Mouse (Mus musculus): ENCODE data around the gene Lmo2.

Lmo2 gene

DNA sequence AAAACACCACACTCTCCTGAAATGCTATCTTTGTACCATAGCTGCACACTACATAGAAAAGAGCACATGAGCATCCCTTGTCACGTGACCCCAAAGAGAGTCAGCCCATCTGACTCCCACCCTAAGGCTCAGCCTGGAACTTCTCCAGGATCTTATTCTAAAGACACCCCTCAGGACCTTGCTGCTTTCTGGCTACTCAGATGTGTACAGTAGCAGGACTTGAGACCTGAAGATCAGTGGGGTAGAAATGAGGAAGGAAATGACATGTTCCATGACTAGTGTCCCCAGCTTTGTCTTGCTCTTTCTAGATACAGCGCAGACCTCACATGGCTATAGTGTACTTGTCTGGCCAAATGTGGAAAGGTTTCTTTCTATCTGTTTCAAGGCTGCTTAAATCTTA, 12.9 kb upstream of the Lmo2 start:
- no peak for DNase-seq (ENCODE audit: low spot score)

DNA sequence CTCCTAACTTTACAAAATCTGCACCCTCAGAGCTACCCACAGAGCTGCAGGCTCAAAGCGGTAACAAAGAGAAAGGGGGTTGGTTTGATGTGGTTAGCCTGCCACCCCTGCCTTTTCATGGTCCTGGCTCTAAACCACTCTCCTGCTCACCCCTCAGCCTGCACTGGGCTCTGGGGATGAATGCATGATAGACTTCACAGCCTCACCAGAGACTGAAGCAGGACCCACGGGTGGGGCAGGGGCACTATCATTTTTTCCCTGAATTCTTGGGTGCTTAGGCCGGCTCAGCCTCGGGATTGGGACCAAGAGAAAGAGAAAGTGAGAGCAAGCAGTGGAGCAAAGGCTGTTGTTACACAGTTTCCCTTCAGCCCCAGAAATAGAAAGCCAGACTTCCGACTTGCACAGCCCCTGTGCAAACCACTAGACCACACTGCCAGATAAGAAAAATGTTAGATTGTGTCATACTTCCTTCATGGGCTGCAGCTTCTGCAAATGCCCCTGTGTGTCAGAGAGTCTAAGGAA, 12.2 kb upstream of the Lmo2 start:
- DNase-seq (ENCODE audit: low spot score): no peak

DNA sequence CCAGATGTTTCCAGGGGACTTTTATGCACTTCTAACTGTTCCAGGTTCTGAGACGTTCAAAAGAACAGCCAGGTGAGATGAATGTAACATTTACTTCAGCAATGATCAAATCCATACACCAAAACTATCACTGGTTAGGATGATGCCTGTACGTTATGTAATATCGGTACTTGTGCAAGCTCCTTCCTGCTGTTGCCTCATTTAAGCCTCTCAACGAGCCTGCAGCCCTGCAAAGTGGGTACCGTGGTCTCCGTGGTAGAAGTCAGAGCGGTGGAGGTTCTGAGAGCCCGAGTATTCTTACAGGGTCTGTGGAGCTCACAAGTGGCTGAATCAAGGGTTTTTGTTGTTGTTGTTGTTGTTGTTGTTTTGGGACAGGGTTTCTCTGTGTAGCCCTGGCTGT, 10.9 kb upstream of the Lmo2 start:
- DNase-seq (ENCODE audit: low spot score): no peak

DNA sequence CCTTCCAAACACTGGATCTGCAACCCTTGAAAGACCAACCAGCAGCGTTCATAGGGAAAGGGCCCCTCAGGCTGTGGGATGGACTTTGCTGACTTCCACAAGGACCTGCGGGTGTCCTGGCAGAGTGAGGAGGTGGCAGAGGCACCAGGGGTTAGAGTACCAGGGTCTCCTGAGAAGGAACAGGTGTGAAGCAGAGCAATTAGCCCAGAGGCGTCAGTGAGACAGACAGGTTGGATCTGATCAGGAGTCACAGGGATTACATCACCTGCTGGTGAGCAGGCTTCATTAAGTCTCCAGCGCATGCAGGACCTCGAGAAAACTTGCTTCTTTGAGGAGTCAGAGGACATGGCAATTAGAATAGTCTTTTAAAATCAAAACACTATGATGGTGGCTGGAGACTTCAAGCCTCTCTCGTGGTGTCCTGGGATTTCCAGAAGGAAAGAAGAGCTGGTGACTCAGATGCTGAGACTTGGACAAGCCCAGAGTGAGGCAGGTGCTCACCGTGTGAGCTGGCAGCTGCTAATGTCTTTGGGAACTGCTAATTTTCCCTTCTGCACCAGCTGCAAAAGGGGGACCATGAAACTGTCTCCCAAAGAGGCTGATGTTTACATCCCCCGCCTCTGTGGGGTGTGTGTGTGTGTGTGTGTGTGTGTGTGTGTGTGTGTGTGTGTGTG, 9.7 kb upstream of the Lmo2 start:
- DNase-seq (ENCODE audit: low spot score): no peak

DNA sequence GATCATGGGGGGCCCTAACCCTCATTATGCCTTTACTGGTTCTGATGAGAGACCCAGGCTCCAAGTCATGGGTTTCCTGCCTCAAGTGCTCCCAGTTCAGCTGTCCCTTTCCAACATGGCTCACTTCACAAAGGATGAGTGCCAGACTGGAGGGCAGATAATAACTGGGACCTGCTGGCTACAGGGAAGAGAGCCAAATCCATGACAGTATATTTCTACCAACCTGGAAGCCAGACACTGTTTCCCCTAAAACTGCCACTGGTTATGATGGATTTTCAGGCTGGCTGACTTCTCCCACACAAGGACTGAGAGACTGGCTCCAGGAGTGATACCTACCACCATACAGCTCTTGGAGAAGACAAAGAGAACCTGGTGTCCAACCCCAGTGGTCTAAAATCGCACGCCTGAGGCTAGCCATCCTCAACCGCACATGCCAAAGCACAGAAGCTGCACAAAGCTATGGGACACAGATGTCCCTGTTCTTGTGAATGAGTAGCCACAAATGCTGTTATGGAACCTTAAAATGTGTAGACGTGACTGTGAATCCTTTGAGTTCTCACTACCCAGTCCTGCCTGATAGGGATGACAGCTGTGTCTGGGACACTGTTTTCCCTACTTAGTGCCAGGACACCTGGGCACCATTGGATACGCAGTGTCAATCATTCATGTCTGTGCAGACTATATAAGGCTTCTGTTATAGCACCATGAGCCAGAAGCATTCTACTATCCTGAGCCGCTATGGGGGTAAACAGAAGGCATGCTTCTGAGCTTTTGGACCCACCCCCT, 4.5 kb upstream of the Lmo2 start:
- DNase-seq (ENCODE audit: low spot score): no peak

DNA sequence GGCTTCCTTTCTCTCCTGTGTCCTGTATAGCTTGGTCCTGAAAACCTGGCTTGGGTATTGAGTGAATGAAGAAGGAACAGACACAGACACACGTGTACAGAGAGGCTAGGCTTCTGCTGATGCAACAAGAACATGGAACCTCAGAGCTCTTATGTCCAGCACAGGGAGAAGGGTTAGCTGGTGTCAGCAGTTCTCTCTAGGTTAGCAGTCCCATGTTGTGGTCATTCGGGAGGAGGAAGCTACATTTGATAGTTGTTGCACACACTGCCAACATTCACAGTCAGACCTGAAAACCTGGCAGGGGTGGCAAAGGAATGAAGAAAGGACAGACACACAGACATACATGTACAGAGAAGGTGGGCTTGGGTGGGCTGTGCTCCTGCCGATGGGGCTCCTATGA, 2.1 kb upstream of the Lmo2 start:
- no peak for DNase-seq (ENCODE audit: low spot score)

DNA sequence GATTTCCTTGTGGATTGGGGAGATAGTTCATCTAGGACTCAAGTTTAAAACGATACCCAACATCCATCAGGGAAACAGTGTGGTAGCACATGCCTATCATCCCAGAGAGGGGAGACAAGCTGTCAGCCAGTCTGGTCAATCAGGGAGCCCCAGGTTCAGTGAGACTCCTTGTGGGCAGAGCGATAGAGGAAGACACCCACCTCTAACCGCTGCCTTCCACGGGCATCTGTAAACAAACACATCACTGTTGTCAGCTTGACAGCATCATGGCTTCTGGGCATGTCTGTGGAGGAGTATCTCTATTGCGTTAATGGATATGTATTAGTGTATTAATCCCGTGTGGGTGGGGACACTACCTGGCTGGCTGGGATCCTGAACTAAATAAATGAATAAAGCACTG, 919 bp upstream of the Lmo2 start:
- DNase-seq (ENCODE audit: low spot score): no peak

DNA sequence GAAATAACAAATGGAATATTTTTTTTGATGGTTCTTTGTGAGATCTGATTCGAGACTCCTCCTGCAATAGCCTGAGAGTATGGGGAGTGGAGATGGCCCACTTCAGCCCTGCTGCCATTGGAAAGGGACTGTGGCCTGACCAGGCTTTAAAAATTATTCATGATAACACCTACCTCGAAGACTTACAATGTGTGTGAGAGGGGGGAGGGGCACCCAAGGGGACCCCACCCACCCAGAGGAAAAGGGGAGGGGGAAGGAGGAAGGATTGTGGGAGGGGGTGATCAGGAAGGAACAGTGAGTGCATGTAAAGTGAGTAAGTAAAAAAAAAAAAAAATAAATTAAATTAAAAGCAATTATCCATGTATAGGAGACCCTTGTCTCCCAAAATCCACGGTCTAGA, 848 bp downstream of the Lmo2 start:
- DNase-seq (ENCODE audit: low spot score): no peak

DNA sequence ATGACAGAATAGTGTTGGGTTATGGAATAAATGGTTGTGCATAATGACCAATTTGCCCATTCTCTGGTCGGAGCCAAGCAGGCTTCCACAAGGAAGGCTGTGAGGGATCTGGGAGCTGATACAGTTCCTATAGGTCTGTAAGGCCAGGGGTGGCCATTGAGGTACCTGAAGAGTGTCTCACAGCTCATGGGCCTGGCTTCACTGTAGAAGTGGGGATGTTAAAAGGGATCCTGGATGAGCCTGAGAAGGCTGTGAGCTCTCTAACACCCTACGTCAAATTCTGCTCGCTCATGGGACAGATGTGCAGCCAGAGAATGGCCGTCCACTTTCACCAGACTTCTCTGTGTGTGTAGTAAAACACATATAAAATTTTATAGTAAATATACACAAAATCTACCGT, 1.3 kb downstream of the Lmo2 start:
- no peak for DNase-seq (ENCODE audit: low spot score)

DNA sequence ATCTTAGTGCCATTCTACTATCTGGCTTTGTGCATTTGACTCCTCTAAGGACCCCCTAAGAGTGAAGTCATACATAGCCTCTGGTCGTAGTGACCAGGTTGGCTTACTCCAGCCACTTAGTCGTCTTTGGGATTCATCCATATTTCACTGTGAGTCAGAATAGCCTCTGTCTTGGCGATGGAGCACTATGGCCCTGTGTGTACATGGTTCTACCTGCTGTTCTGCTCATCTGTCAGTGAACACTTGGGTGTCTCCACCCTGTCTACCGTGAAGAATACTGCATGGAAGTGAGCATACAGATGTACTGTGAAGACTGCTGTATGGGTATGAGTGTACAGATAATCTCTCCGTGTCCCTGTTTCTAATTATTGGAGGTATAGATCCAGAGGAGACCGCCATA, 1.8 kb downstream of the Lmo2 start:
- DNase-seq (ENCODE audit: low spot score): no peak

DNA sequence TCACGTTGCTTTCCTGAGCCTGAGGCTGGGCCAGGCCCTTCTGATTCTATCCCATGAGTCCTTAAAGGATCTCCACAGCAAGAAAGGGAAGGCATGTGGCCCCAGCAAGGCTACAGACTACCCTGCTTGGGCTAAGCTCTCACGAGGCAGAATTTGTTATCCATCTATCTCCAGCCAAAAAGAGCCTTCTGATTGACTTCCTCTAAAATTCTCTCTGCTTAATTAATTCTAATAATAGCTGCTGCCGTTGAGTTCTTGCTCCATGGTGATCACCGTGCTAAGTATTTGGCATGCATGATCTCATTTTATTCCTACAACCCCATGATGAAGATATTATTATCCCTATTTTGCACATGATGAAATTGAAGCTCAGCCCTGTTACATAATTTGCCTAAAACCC, 4.6 kb downstream of the Lmo2 start:
- no peak for DNase-seq (ENCODE audit: low spot score)

DNA sequence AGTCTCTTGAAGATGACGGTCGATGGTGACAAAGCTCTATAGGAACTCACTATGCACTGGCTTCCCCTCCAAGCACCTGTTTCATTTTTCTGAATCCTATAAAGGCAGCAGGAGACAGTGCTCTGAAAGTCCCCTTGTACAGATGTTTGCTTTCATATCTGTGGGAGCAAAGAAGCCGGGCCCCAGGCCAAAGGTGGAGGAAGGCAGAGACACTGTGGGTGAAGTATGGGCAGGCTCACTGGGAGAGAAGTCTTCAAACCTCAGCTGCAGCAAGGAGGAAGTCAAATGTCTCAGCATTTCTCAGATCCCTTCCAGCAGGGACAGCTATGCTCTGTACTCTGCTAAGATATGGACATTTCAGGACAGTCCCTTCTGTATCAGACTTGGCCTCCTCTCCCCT, 7.6 kb downstream of the Lmo2 start:
- DNase-seq (ENCODE audit: low spot score): no peak

DNA sequence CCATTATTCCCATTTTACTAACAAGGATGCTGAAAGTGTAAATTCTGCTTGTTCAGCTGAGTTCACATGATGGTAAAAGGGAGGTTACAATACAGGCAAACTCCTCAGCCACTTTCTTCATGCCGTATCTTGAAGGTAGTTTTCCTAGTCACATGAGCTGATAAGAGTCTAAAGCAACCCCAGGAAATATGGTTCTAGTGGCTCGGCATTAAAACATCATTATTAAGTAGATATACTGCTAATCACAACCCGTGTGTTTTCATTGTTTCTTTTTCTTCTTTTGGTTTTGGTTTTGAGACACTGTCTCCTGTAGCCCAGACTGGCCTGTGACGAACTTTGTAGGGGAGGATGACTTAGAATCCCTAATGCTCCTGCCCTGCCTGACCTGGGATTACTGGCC, 10.4 kb downstream of the Lmo2 start:
- no peak for DNase-seq (ENCODE audit: low spot score)

DNA sequence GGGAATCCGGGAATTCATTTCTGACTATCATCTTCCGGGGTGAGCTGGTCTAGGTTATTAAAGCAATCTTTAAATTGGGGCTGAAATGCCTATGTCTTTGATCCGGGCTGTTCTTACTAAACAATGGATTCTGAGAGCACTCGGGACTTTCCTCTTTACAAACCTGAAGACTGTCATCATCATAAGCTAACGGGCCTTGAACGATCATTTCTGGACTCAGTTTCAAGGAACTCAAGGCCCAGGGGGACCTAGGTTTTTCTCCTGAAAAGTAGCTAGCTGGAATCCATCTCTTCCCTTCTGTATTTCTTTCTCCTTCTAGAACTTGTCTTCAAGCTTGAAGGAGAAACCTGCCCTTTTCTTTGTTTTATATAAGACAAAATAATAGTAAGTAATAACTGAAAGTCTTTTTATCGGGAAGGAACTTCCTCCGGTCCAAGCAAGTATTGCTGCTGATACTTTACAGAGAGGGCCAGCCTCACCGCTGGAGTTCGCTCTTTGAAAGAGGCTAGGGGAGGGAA, 11.2 kb downstream of the Lmo2 start:
- DNase-seq (ENCODE audit: low spot score): no peak

DNA sequence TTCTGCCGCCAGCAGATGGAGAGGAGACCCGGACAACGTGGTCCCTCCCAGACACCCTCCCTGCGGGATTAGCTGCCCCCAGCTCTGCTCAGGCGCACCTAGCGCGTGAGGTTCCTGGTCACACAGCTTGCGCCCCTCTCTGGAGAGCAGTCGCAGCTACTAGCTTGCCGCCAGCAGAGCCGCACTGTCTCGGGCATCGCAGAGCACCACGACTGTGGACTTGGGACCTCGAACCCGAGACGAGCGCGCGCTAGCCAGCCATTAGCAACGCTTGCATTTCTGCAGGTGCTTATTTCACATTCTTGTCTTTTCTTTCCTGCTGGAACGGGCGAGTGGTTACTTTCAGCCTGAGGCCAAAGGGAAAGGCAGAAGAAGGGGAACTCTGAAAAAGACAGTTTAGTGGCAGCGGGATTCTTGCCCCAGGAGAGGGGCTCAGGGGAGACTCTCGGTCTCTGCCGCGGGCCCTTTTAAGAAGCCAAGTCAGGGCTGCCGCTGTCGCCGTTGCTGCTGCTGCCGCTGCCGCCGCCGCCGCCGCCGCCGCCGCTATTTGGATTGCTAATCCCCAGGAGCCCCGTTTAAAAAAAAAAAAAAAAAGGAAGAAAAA, 11.8 kb downstream of the Lmo2 start:
- peak; percentile 73 for DNase-seq (ENCODE audit: low spot score)

DNA sequence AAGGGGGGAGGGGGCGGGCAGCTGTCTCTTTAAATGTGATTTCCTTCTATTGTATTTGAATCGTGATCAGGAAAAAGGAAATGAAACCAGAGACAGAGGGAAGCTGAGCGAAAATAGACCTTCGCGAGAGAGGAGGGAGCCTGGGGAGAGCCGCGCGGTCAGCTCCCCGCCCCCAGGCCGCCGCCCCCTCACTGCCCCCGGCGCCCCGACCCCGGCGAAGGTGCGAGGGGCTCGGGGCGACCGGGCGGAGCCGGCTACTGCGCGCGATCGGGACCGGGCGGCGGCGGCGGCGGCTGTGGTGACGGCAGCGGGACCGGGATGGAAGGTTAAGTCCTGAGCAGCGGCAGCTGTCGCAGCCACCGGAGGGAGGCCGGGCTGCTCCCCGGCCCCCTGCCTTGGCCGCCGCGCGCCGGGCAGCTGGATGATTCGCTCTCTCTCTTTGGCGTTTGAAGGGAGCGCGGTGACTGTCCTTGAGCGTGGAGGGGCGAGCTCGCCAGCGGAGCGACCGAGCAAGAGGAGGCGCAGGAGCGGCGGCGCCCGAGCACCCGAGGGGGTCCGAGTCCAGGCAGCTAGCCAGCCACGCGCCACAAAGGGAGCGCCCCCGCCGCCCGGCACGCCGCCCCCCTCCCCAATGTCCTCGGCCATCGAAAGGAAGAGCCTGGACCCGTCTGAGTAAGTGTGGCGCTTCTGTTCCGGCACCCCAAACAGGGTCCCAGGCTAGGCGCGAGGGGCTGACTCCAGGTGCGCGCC, 12.4 kb downstream of the Lmo2 start:
- peak; percentile 66 for DNase-seq (ENCODE audit: low spot score)

DNA sequence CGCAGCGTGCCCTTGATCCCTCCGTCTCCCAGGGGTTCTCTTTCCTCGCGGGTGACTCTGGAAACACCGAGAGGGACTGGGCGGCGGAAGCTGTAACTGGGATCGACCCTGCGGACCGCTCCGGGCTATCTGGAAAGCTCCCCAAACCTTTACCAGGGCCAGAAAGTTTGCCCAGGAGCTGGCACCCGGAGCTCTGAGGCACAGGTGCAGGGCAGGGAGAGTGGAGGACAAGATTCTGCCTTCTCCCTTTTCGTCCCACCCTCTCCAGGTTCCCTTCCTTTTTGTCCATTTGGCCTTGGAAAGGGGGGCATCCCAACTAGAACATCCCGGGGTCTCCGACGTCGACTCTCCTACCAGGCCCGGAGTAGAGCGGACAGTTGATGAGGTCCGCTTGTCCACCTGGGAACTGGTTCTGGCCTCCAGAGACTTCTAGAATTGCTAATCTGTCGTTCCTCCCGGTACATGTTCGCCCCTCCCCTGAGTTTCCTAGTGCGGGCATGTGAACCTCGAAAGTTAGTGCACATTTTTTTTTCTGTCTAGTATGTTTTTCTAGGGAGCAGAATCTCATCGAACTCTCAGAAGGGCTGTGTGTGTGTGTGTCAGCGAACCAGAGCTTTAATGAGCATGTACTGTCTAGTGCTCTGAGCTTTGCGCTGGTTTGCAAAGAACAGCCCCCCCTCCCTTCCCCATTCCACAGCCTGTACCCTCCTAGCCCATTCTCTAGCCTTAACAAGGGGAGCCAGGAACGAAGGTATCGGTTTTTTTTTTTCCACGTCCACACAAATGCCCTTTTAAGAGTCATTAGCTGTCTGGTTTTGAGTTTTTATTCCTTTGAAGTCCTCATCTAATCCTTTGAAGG, 13.2 kb downstream of the Lmo2 start:
- no peak for DNase-seq (ENCODE audit: low spot score)

DNA sequence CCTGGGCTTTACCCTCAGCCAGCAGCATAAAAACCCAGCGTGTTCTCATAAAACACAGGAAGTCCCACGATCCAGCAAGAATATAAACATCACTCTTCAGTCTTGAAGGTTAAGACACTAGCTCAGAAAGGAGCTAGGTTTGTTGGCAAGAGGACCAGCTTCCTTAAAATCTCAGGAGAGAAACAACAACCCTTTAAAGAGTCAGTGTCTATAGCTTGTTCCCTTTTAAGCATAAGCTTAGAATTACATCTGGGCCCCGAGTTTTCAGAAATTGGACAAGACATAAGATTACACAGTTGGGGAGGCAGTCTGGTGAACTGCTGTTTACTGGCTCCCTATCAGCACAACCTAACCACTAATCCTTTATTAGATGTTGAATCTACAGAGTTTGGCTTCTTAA, 14.1 kb downstream of the Lmo2 start:
- no peak for DNase-seq (ENCODE audit: low spot score)

DNA sequence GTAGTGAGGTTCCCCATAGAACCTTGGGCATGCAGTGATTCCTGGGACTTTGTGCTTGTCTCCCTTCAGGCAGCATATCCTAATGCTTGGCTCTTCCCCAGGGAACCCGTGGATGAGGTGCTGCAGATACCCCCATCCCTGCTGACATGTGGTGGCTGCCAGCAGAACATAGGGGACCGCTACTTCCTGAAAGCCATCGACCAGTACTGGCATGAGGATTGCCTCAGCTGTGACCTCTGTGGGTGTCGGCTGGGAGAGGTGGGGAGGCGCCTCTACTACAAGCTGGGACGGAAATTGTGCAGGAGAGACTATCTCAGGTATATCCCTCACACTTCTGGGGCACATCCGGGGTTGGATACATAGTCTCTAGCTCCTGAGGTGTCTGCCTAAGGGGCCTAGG, 18.1 kb downstream of the Lmo2 start:
- DNase-seq (ENCODE audit: low spot score): no peak

DNA sequence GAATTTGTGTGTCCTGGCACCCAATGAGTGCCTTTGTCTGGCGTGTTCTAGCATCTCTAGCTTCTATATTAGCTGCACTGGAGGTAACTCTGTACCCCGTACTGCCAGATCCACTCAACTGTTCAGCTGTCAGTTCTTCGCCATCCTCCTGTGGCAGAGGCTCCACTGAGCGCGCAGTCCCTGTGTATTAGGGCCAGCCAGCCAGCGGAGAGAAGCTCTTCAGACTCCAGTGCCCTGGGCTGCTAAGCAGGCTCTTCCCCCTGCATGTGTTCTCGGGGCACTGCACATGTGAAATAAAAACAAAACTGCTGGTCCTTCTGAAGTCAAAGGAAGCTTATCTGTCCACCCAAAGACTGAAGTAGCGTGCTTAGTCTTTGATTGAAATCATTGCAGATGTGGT, 19.4 kb downstream of the Lmo2 start:
- peak; percentile 37 for DNase-seq (ENCODE audit: low spot score)

DNA sequence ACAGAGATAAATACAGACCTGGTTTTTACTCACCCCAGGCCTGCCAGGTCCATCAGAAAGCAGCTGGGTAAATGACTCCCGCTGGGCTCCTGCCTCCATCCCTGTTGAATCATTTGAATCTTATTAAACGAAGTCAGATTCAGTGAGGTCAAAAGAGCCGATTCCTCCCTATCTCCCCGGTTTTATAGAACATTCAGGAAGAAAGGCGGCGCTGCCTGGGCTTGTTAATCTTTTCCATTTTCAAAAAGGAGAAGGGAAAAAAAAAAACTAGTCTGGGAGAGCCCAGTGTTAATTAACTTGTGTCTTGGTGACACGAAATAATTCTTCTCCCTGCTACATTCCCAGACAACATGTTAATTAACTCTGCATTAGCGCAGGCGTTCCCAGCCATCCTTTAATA, 19.9 kb downstream of the Lmo2 start:
- DNase-seq (ENCODE audit: low spot score): peak; percentile 17
